Mouse (Mus musculus) MEL (cell line): Measurements from ENCODE around the gene Ndufb4.

ENCODE experiments used
- CHD1 ChIP-seq: IDR thresholded peaks from 2 replicates; pipeline ENCODE4 v1.6.1; 2012; ENCODE audit warnings: low read depth, mild to moderate bottlenecking, inconsistent platforms, low read length, improper control_type of control experiment
- CTCF ChIP-seq, 3 experiments: IDR thresholded peaks in 2 of 3; conservative IDR thresholded peaks in 1 of 3; 2 replicates each; pipeline ENCODE4 v1.5.1; 2011 to 2012; ENCODE audit warnings: low read length in 3 of 3, low read depth in 2 of 3, mild to moderate bottlenecking in 2 of 3, improper control_type of control experiment in 1 of 3, inconsistent platforms in 1 of 3, mixed read lengths in 1 of 3, moderate library complexity in 1 of 3; ENCODE audit not compliant: control insufficient read depth in 1 of 3, insufficient read depth in 1 of 3, poor library complexity in 1 of 3, severe bottlenecking in 1 of 3
- GATA1 ChIP-seq: IDR thresholded peaks from 2 replicates; pipeline ENCODE4 v1.6.1; 2011; ENCODE audit warnings: low read depth, low read length, improper control_type of control experiment
- HCFC1 ChIP-seq: IDR thresholded peaks from 2 replicates; pipeline ENCODE4 v1.6.1; 2012; ENCODE audit warnings: low read depth, mild to moderate bottlenecking, inconsistent platforms, low read length, improper control_type of control experiment, moderate library complexity
- MAX ChIP-seq: IDR thresholded peaks from 2 replicates; pipeline ENCODE4 v1.6.1; 2011; ENCODE audit warnings: low read length, improper control_type of control experiment
- MEF2A ChIP-seq: IDR thresholded peaks from 2 replicates; pipeline ENCODE4 v1.6.1; 2014; ENCODE audit warnings: low read depth, mild to moderate bottlenecking, inconsistent platforms, low read length, improper control_type of control experiment; ENCODE audit not compliant: poor library complexity, insufficient replicate concordance, severe bottlenecking; ENCODE audit errors: extremely low read depth
- MYC ChIP-seq: IDR thresholded peaks from 2 replicates; pipeline ENCODE4 v1.6.1; 2011; ENCODE audit warnings: low read depth, mild to moderate bottlenecking, low read length, improper control_type of control experiment, moderate library complexity
- NELFE ChIP-seq: IDR thresholded peaks from 2 replicates; pipeline ENCODE4 v1.6.1; 2011; ENCODE audit warnings: low read depth, low read length, improper control_type of control experiment
- POLR2A ChIP-seq, 2 experiments: IDR thresholded peaks; 2 replicates each; pipeline ENCODE4 v1.6.1; 2011 to 2012; ENCODE audit warnings: low read length in 2 of 2, mild to moderate bottlenecking in 2 of 2, control low read depth in 1 of 2, improper control_type of control experiment in 1 of 2, low read depth in 1 of 2, moderate library complexity in 1 of 2; ENCODE audit not compliant: control insufficient read depth in 1 of 2, insufficient read depth in 1 of 2, poor library complexity in 1 of 2
- RCOR1 ChIP-seq: IDR thresholded peaks from 2 replicates; pipeline ENCODE4 v1.6.1; 2012; ENCODE audit warnings: low read depth, mild to moderate bottlenecking, inconsistent platforms, low read length, improper control_type of control experiment
- TAL1 ChIP-seq: IDR thresholded peaks from 2 replicates; pipeline ENCODE4 v1.6.1; 2012; ENCODE audit warnings: mild to moderate bottlenecking, inconsistent platforms, low read length, moderate library complexity, mixed read lengths
- ZC3H11A ChIP-seq: IDR thresholded peaks from 2 replicates; pipeline ENCODE4 v1.6.1; 2012; ENCODE audit warnings: low read depth, mild to moderate bottlenecking, inconsistent platforms, low read length, improper control_type of control experiment

DNA sequence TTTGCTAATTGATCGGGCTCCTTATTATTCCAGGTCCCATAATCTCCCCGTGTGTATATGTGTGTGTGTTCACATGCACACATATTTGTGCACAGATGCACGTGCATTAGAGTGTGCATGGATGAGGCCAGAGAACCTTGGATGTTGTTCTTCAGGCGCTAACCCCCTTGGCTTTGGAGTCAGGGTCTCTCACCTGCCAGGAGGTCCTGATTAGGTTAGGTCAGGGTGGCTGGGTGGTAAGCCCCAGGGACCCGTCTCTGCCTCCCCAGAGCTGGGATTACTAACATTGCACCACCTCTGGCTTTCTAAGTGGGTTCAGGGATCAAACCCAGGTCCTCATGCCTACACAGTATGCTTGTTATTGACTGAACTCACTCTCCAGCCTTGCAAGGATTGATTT is 9.8 kb downstream of the Ndufb4 start:
- no peak for TF ChIP-seq GATA1
- no peak for TF ChIP-seq CHD1
- no peak for TF ChIP-seq CTCF (IDR thresholded peaks at IDR 0.05 in 2 of 3, conservative IDR thresholded peaks at IDR 0.05 in 1 of 3; ENCODE audit: control insufficient read depth in 1 of 3, insufficient read depth in 1 of 3, low read depth in 2 of 3, low read length in 3 of 3, poor library complexity in 1 of 3, severe bottlenecking in 1 of 3)
- no peak for TF ChIP-seq TAL1
- TF ChIP-seq MYC: no peak
- TF ChIP-seq MEF2A: no peak
- TF ChIP-seq RCOR1: no peak
- no peak for TF ChIP-seq NELFE
- TF ChIP-seq MAX: no peak
- no peak for TF ChIP-seq ZC3H11A
- TF ChIP-seq HCFC1: no peak
- TF ChIP-seq POLR2A (IDR thresholded peaks at IDR 0.05; ENCODE audit: control insufficient read depth in 1 of 2, insufficient read depth in 1 of 2, low read depth in 1 of 2, low read length in 2 of 2, poor library complexity in 1 of 2): no peak
